ENCODE assay signal across 8 mouse cellular contexts in genomic region chr12:79679941-79680697, GRCm38 (mm10).
A peak's percentile ranks its signal among the peaks of the same experiment; 100 is the strongest.
DNase-seq lines count a peak whose midpoint lies in the region; ATAC-seq and TF ChIP-seq lines count a peak whose summit lies in the region.

No protein-coding gene starts in this region.

- no peaks in the 10 kb centered on the region for H3K27me3 ChIP-seq in heart, postnatal 0 days (ENCODE audit: control insufficient read depth, insufficient read depth, low read length)
- H3K27me3 ChIP-seq in stomach, embryonic 16.5 days (ENCODE audit: control insufficient read depth, insufficient read depth, low read length), result no peaks in the 10 kb centered on the region

- H3K4me1 ChIP-seq in heart, postnatal 0 days (ENCODE audit: control insufficient read depth, insufficient read depth), result peaks cover 49% of the 10 kb centered on the region
- H3K4me1 ChIP-seq in stomach, embryonic 16.5 days (ENCODE audit: control insufficient read depth, insufficient read depth, low read length), result peaks cover 49% of the 10 kb centered on the region

- peak overlapping the region; percentile 91 for H3K27ac ChIP-seq in heart, postnatal 0 days (ENCODE audit: low read depth)
- H3K27ac ChIP-seq in stomach, embryonic 16.5 days (ENCODE audit: low read length), result peak overlapping the region; percentile 76

- H3K36me3 ChIP-seq in heart, postnatal 0 days (replicated peaks; ENCODE audit: control insufficient read depth, insufficient read depth, low read length), result no peaks in the 10 kb centered on the region
- H3K36me3 ChIP-seq in stomach, embryonic 16.5 days (ENCODE audit: control insufficient read depth, insufficient read depth, low read length), result no peaks in the 10 kb centered on the region

- H3K9ac ChIP-seq in heart, postnatal 0 days (replicated peaks; ENCODE audit: low read depth, low read length), result peak overlapping the region; percentile 43; the same call in 1 of the 2 replicates
- no peak overlapping the region for H3K9ac ChIP-seq in stomach, embryonic 16.5 days (ENCODE audit: low read length)

- WGBS in heart, postnatal 0 days, result 66% methylated on average over 9 of the region's 9 CpGs
- 69% methylated on average over 9 of the region's 9 CpGs for WGBS in stomach, embryonic 16.5 days

- H3K4me3 ChIP-seq in heart, postnatal 0 days (ENCODE audit: low read depth, low read length), result no peak overlapping the region
- H3K4me3 ChIP-seq in stomach, embryonic 16.5 days (replicated peaks; ENCODE audit: low read length), result no peak overlapping the region

- peak; percentile 35 to 61 for DNase-seq in frontal cortex, postnatal 14 days (ENCODE audit: low spot score in 2 of 2)
- DNase-seq in frontal cortex, postnatal 25 days (ENCODE audit: low spot score in 2 of 2), result no peak
- DNase-seq in brain, embryonic 18.5 days (ENCODE audit: low read depth, low spot score), result peak; percentile 63
- peak; percentile 39 for DNase-seq in heart, postnatal 0 days (ENCODE audit: low spot score)
- peak; percentile 21 to 43 for DNase-seq in layer of hippocampus, postnatal 36 days
- no peak for DNase-seq in adrenal gland, adult 2 months

- TF ChIP-seq CTCF in heart, postnatal 0 days (IDR thresholded peaks at IDR 0.05; ENCODE audit: low read depth), result no peak

- no peak overlapping the region for H3K4me2 ChIP-seq in heart, postnatal 0 days (ENCODE audit: low read depth, low read length)
- H3K4me2 ChIP-seq in stomach, embryonic 16.5 days (ENCODE audit: low read depth, low read length), result no peak overlapping the region

- ATAC-seq in heart, postnatal 0 days (ENCODE audit: insufficient read depth, low read depth), result no peak
- 0 out of 2 replicates have a peak, but pooled peaks have one; percentile 23 for ATAC-seq in stomach, embryonic 16.5 days (ENCODE audit: insufficient read depth, low FRiP score)
- ATAC-seq in erythroid progenitor cell, adult 5-6 weeks (replicated peaks; ENCODE audit: low FRiP score, poor library complexity, severe bottlenecking), result no peak

- H3K9me3 ChIP-seq in heart, postnatal 0 days (replicated peaks; ENCODE audit: control insufficient read depth, low read length), result no peaks in the 10 kb centered on the region
- no peaks in the 10 kb centered on the region for H3K9me3 ChIP-seq in stomach, embryonic 16.5 days (replicated peaks; ENCODE audit: control insufficient read depth, low read length)

- no peak for TF ChIP-seq EP300 in heart, postnatal 0 days (IDR thresholded peaks at IDR 0.05; ENCODE audit: low read depth)

Comparison
In these comparisons a context has a peak if more than half of its experiments do, and no peak if none do; other contexts are left out.
1. DNase-seq: peak in frontal cortex, postnatal 14 days (2 of 2), brain, embryonic 18.5 days (single experiment), heart, postnatal 0 days (single experiment) and layer of hippocampus, postnatal 36 days (2 of 2); none in frontal cortex, postnatal 25 days (0 of 2) and adrenal gland, adult 2 months (single experiment).